Comparison of ENCODE assay signal across 7 mouse cellular contexts in the genomic region with DNA sequence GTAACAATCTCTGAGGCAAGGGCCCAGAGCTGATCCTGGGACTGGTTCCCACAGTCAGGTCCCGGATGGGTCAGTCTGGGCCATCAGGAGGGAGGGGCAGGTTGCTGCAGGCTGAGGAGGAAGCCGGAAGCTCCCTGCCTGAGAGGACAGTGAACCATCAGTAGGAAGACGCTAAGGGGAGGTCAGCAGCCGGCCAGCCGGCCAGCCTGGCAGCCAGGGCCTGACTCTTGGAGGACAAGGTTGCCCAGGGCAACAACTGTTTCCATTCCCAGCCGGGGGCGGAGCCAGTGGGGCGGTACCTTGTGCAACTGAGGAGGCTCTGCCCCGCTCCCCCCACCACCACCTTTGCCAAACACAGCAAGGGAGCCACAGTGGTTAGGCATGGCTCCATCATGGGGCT. TPM values are rescaled to one million over a fixed set of nuclear protein-coding genes. Genes with fewer than 3 reads are reported as not detected.
A peak's percentile ranks its signal among the peaks of the same experiment; 100 is the strongest.
DNase-seq lines count a peak whose midpoint lies in the region; ATAC-seq lines count a peak whose summit lies in the region.

No protein-coding gene starts in this region.

- H3K4me1 ChIP-seq in hindbrain, embryonic 15.5 days (replicated peaks): peaks cover 10% of the 10 kb centered on the region
- H3K4me1 ChIP-seq in liver, embryonic 12.5 days: no peaks in the 10 kb centered on the region

- DNase-seq in adipocyte (ENCODE audit: low spot score): peak; percentile 4
- DNase-seq in adrenal gland, postnatal 36 days: peak; percentile 83 to 86
- peak; percentile 86 for DNase-seq in gastrocnemius, postnatal 14 days
- DNase-seq in ovary, postnatal 36 days (ENCODE audit: low spot score): peak; percentile 68
- DNase-seq in B cell, adult 2 months: no peak

- H3K9ac ChIP-seq in hindbrain, embryonic 15.5 days: no peak overlapping the region
- H3K9ac ChIP-seq in liver, embryonic 12.5 days: no peak overlapping the region

- no peaks in the 10 kb centered on the region for H3K27me3 ChIP-seq in hindbrain, embryonic 15.5 days
- H3K27me3 ChIP-seq in liver, embryonic 12.5 days (replicated peaks): peaks cover 21% of the 10 kb centered on the region

- no peaks in the 10 kb centered on the region for H3K9me3 ChIP-seq in hindbrain, embryonic 15.5 days
- no peaks in the 10 kb centered on the region for H3K9me3 ChIP-seq in liver, embryonic 12.5 days (replicated peaks)

- 2% methylated on average over 9 of the region's 9 CpGs for WGBS in hindbrain, embryonic 15.5 days
- WGBS in liver, embryonic 12.5 days (ENCODE audit: insufficient replicate concordance): 19% methylated on average over 9 of the region's 9 CpGs

- 0 out of 2 replicates have a peak overlapping the region, but pooled peaks have one; percentile 25 for H3K27ac ChIP-seq in hindbrain, embryonic 15.5 days (replicated peaks)
- H3K27ac ChIP-seq in liver, embryonic 12.5 days: no peak overlapping the region

- H3K36me3 ChIP-seq in hindbrain, embryonic 15.5 days: no peaks in the 10 kb centered on the region
- H3K36me3 ChIP-seq in liver, embryonic 12.5 days: no peaks in the 10 kb centered on the region

- no peak overlapping the region for H3K4me2 ChIP-seq in hindbrain, embryonic 15.5 days
- no peak overlapping the region for H3K4me2 ChIP-seq in liver, embryonic 12.5 days

- ATAC-seq in hindbrain, embryonic 15.5 days (ENCODE audit: low FRiP score, low read depth): peak; percentile 71; the same call in 1 of the 2 replicates
- peak; percentile 30; the same call in 1 of the 2 replicates for ATAC-seq in liver, embryonic 12.5 days

- H3K4me3 ChIP-seq in hindbrain, embryonic 15.5 days: no peak overlapping the region
- no peak overlapping the region for H3K4me3 ChIP-seq in liver, embryonic 12.5 days

- intact Hi-C loops in gastrocnemius, postnatal 14 days (cut with DNase I; ENCODE audit: low total_unique reads): no loop called here

RNA-seq across cellular contexts. Expression of gene Wfdc1, which starts 5.1 kb away (rescaled TPM):
- 10 to 100 TPM in 1 of 2 experiments, 1 to 10 TPM in 1; 9.7 to 15.6 TPM for total RNA-seq in adrenal gland, postnatal 36 days (2021)
- 10 to 100 TPM; 65.6 to 68.3 TPM for total RNA-seq in gastrocnemius, postnatal 14 days (2021)
- polyA plus RNA-seq in hindbrain, embryonic 15.5 days (2015; fragmentation: Nextera tagmentation; extraction: Ambion mirVana): 6.1 and 6.6 TPM in 2 replicates
- 0.41 and 0.66 TPM in 2 replicates for polyA plus RNA-seq in liver, embryonic 12.5 days (2016; fragmentation: Nextera tagmentation; extraction: Ambion mirVana)

RNA-seq across cellular contexts. Expression of gene Kcng4, which starts 25.6 kb away (rescaled TPM):
- under 1 TPM; 0.30 to 0.33 TPM for total RNA-seq in adrenal gland, postnatal 36 days (2021)
- total RNA-seq in gastrocnemius, postnatal 14 days (2021): 1 to 10 TPM; 1.6 to 4.4 TPM
- 0.10 and 0.13 TPM in 2 replicates for polyA plus RNA-seq in hindbrain, embryonic 15.5 days (2015; fragmentation: Nextera tagmentation; extraction: Ambion mirVana)
- not detected in 2 replicates for polyA plus RNA-seq in liver, embryonic 12.5 days (2016; fragmentation: Nextera tagmentation; extraction: Ambion mirVana)

RNA-seq across cellular contexts. Expression of gene Atp2c2, which starts 38.7 kb away (rescaled TPM):
- under 1 TPM; 0.17 to 0.46 TPM for total RNA-seq in adrenal gland, postnatal 36 days (2021)
- total RNA-seq in gastrocnemius, postnatal 14 days (2021): under 1 TPM in 1 of 2 experiments, not detected in 1; 0.12 TPM
- 0.32 and 0.38 TPM in 2 replicates for polyA plus RNA-seq in hindbrain, embryonic 15.5 days (2015; fragmentation: Nextera tagmentation; extraction: Ambion mirVana)
- 0.07 and 0.14 TPM in 2 replicates for polyA plus RNA-seq in liver, embryonic 12.5 days (2016; fragmentation: Nextera tagmentation; extraction: Ambion mirVana)

RNA-seq across cellular contexts. Expression of gene Adad2, which starts 48.5 kb away (rescaled TPM):
- total RNA-seq in adrenal gland, postnatal 36 days (2021): not detected
- total RNA-seq in gastrocnemius, postnatal 14 days (2021): not detected
- 0.10 and 0.34 TPM in 2 replicates for polyA plus RNA-seq in hindbrain, embryonic 15.5 days (2015; fragmentation: Nextera tagmentation; extraction: Ambion mirVana)
- polyA plus RNA-seq in liver, embryonic 12.5 days (2016; fragmentation: Nextera tagmentation; extraction: Ambion mirVana): 0.08 TPM in 1 of 2 replicates, not detected in the other

RNA-seq across cellular contexts. Expression of gene Taf1c, which starts 56.1 kb away (rescaled TPM):
- 10 to 100 TPM; 11.4 to 12.5 TPM for total RNA-seq in adrenal gland, postnatal 36 days (2021)
- 1 to 10 TPM; 3.5 to 3.6 TPM for total RNA-seq in gastrocnemius, postnatal 14 days (2021)
- 14.1 and 14.7 TPM in 2 replicates for polyA plus RNA-seq in hindbrain, embryonic 15.5 days (2015; fragmentation: Nextera tagmentation; extraction: Ambion mirVana)
- 10.2 and 10.7 TPM in 2 replicates for polyA plus RNA-seq in liver, embryonic 12.5 days (2016; fragmentation: Nextera tagmentation; extraction: Ambion mirVana)

Comparison
In these comparisons a context has a peak if more than half of its experiments do, and no peak if none do; other contexts are left out.
1. DNase-seq: peak in adipocyte (single experiment), adrenal gland, postnatal 36 days (2 of 2), gastrocnemius, postnatal 14 days (single experiment) and ovary, postnatal 36 days (single experiment); none in B cell, adult 2 months (0 of 2).
2. RNA of gene Wfdc1, which starts 5.1 kb away (total RNA-seq): 65.6 to 68.3 TPM in gastrocnemius, postnatal 14 days; 9.7 to 15.6 TPM in adrenal gland, postnatal 36 days; every median in the first group is over 4 times any median in the second.